Mouse (Mus musculus) myocyte (in vitro differentiated cells): Measurements from ENCODE around the gene Mgrn1.

Source experiments
- E2F4 ChIP-seq: IDR thresholded peaks from one replicate; pipeline ENCODE4 v1.6.1; 2011; ENCODE audit warnings: mild to moderate bottlenecking, control low read depth, moderate library complexity; ENCODE audit not compliant: insufficient read depth
- MAX ChIP-seq: IDR thresholded peaks from one replicate; pipeline ENCODE4 v1.6.1; 2011; ENCODE audit warnings: low read depth, mild to moderate bottlenecking, control low read depth
- MYOD1 ChIP-seq, 3 experiments: IDR thresholded peaks; one replicate each; pipeline ENCODE4 v1.6.1; 2011; ENCODE audit warnings: control low read depth in 2 of 3, low read depth in 2 of 3, mild to moderate bottlenecking in 2 of 3, moderate library complexity in 1 of 3; ENCODE audit not compliant: insufficient read length in 2 of 3, control insufficient read depth in 1 of 3
- MYOG ChIP-seq, 3 experiments: IDR thresholded peaks; one replicate each; pipeline ENCODE4 v1.6.1; 2011; ENCODE audit warnings: control low read depth in 2 of 3, low read depth in 2 of 3, mild to moderate bottlenecking in 2 of 3; ENCODE audit not compliant: insufficient read length in 2 of 3, control insufficient read depth in 1 of 3, insufficient read depth in 1 of 3
- POLR2A ChIP-seq: IDR thresholded peaks from one replicate; pipeline ENCODE4 v1.6.1; 2011; ENCODE audit warnings: low read depth, mild to moderate bottlenecking, control low read depth, moderate library complexity; ENCODE audit not compliant: insufficient read length
- POLR2AphosphoS2 ChIP-seq: IDR thresholded peaks from one replicate; pipeline ENCODE4 v1.6.1; 2011; ENCODE audit warnings: low read depth, control low read depth; ENCODE audit not compliant: insufficient read length
- SRF ChIP-seq: IDR thresholded peaks from one replicate; pipeline ENCODE4 v1.6.1; 2011; ENCODE audit warnings: low read depth; ENCODE audit not compliant: control insufficient read depth, insufficient read length
- TCF12 ChIP-seq: IDR thresholded peaks from one replicate; pipeline ENCODE4 v1.6.1; 2011; ENCODE audit warnings: mild to moderate bottlenecking, control low read depth; ENCODE audit not compliant: poor library complexity, insufficient read depth, severe bottlenecking
- USF1 ChIP-seq: IDR thresholded peaks from one replicate; pipeline ENCODE4 v1.6.1; 2011; ENCODE audit warnings: low read depth, mild to moderate bottlenecking, control low read depth, moderate library complexity

- no peak for TF ChIP-seq TCF12
- TF ChIP-seq E2F4, result no peak
- TF ChIP-seq USF1, result no peak
- TF ChIP-seq POLR2A, result no peak
- no peak for TF ChIP-seq MAX
- TF ChIP-seq SRF, result no peak
- TF ChIP-seq MYOG (IDR thresholded peaks at IDR 0.05; ENCODE audit: control insufficient read depth in 1 of 3, insufficient read depth in 1 of 3, insufficient read length in 2 of 3, low read depth in 2 of 3), result no peak
- no peak for TF ChIP-seq POLR2AphosphoS2
- TF ChIP-seq MYOD1 (IDR thresholded peaks at IDR 0.05; ENCODE audit: control insufficient read depth in 1 of 3, insufficient read length in 2 of 3, low read depth in 2 of 3), result no peak
These were observed 57.4 kb downstream of the Mgrn1 start for GRCm38 (mm10) chr16:4943431-4943830.
